In the genomic region with DNA sequence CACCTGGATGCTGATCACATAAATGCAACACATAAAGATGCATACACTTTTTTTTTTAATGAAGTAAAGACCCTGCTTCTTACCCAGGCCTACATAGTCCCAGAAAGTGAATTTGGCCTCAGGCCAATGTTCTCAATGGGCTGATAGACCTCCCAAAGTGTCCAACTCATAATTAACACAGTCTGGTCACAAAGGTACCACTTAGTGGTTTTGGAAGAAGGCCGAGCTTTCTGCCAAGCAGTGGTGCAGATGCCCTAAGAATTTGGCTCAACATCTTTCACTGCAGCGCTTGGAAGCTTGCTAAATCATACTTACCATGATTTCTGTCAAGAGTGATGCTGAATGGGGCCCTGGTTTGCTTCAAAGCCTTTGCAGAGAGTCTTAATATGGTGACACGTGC, we compare ENCODE assay signal across 25 mouse cellular contexts.
DNase-seq lines count a peak whose midpoint lies in the region; ATAC-seq and TF ChIP-seq lines count a peak whose summit lies in the region.
"Had no signal": no experiment of that assay in that cellular context is flagged by ENCODE, and none has a peak within 500 bp of the region (broad histone marks: within the 10 kb centered on the region; RNA-seq: fewer than 3 reads in every experiment).

No protein-coding gene starts in this region.

- TF ChIP-seq EP300 in lung, postnatal 0 days (IDR thresholded peaks at IDR 0.05): no peak

- H3K36me3 ChIP-seq in hindbrain, embryonic 15.5 days: no peaks in the 10 kb centered on the region
- H3K36me3 ChIP-seq in hindbrain, embryonic 11.5 days (ENCODE audit: control insufficient read depth, insufficient read depth, low read length): no peaks in the 10 kb centered on the region
- H3K36me3 ChIP-seq in midbrain, postnatal 0 days (ENCODE audit: insufficient read depth, low read length): no peaks in the 10 kb centered on the region
- H3K36me3 ChIP-seq in midbrain, embryonic 14.5 days (ENCODE audit: control insufficient read depth, insufficient read depth, low read length): no peaks in the 10 kb centered on the region
- H3K36me3 ChIP-seq in forebrain, embryonic 15.5 days: no peaks in the 10 kb centered on the region
- H3K36me3 ChIP-seq in lung, postnatal 0 days (ENCODE audit: insufficient read depth, low read length): no peaks in the 10 kb centered on the region
- H3K36me3 ChIP-seq: embryonic facial prominence, embryonic 12.5 days; hindbrain, embryonic 10.5 days; intestine, embryonic 15.5 days; limb, embryonic 12.5 days; liver, embryonic 13.5 days; midbrain, embryonic 15.5 days; stomach, embryonic 15.5 days had no signal

- no peak overlapping the region for H3K4me2 ChIP-seq in hindbrain, embryonic 15.5 days
- H3K4me2 ChIP-seq in hindbrain, embryonic 11.5 days (replicated peaks; ENCODE audit: low read depth, low read length): no peak overlapping the region
- no peak overlapping the region for H3K4me2 ChIP-seq in midbrain, postnatal 0 days (ENCODE audit: low read depth, low read length, poor library complexity, severe bottlenecking)
- no peak overlapping the region for H3K4me2 ChIP-seq in midbrain, embryonic 14.5 days (ENCODE audit: low read length)
- H3K4me2 ChIP-seq in forebrain, embryonic 15.5 days (replicated peaks): no peak overlapping the region
- H3K4me2 ChIP-seq in lung, postnatal 0 days (replicated peaks; ENCODE audit: low read depth, low read length): no peak overlapping the region
- H3K4me2 ChIP-seq: embryonic facial prominence, embryonic 12.5 days; heart, embryonic 11.5 days; intestine, embryonic 15.5 days; limb, embryonic 12.5 days; liver, embryonic 13.5 days; midbrain, embryonic 15.5 days; stomach, embryonic 15.5 days had no signal

- H3K4me3 ChIP-seq in hindbrain, embryonic 15.5 days: no peak overlapping the region
- H3K4me3 ChIP-seq in hindbrain, embryonic 11.5 days (ENCODE audit: low read depth, low read length): no peak overlapping the region
- no peak overlapping the region for H3K4me3 ChIP-seq in midbrain, postnatal 0 days (ENCODE audit: low read depth, low read length)
- H3K4me3 ChIP-seq in midbrain, embryonic 14.5 days (replicated peaks; ENCODE audit: low read depth, low read length): no peak overlapping the region
- H3K4me3 ChIP-seq in forebrain, embryonic 15.5 days: no peak overlapping the region
- no peak overlapping the region for H3K4me3 ChIP-seq in lung, postnatal 0 days (ENCODE audit: low read depth, low read length)
- H3K4me3 ChIP-seq: embryonic facial prominence, embryonic 12.5 days; erythroblast, embryonic 14.5 days; hindbrain, embryonic 10.5 days; intestine, embryonic 15.5 days; limb, embryonic 12.5 days; liver, embryonic 13.5 days; megakaryocyte, embryonic 14.5 days; midbrain, embryonic 15.5 days; stomach, embryonic 15.5 days had no signal

- H3K4me1 ChIP-seq in hindbrain, embryonic 15.5 days (replicated peaks): no peaks in the 10 kb centered on the region
- H3K4me1 ChIP-seq in hindbrain, embryonic 11.5 days (replicated peaks; ENCODE audit: control insufficient read depth, insufficient read depth, low read length): no peaks in the 10 kb centered on the region
- H3K4me1 ChIP-seq in midbrain, postnatal 0 days (ENCODE audit: insufficient read depth, low read length): no peaks in the 10 kb centered on the region
- no peaks in the 10 kb centered on the region for H3K4me1 ChIP-seq in midbrain, embryonic 14.5 days (ENCODE audit: control insufficient read depth, insufficient read depth, low read length)
- H3K4me1 ChIP-seq in forebrain, embryonic 15.5 days: no peaks in the 10 kb centered on the region
- H3K4me1 ChIP-seq in lung, postnatal 0 days (ENCODE audit: insufficient read depth, low read depth, low read length): no peaks in the 10 kb centered on the region
- H3K4me1 ChIP-seq: embryonic facial prominence, embryonic 12.5 days; hindbrain, embryonic 10.5 days; intestine, embryonic 15.5 days; limb, embryonic 12.5 days; liver, embryonic 13.5 days; megakaryocyte, embryonic 14.5 days; midbrain, embryonic 15.5 days; stomach, embryonic 15.5 days had no signal

- H3K9me3 ChIP-seq in hindbrain, embryonic 15.5 days: no peaks in the 10 kb centered on the region
- H3K9me3 ChIP-seq in hindbrain, embryonic 11.5 days (ENCODE audit: control insufficient read depth, low read length): no peaks in the 10 kb centered on the region
- H3K9me3 ChIP-seq in midbrain, postnatal 0 days (ENCODE audit: low read length): no peaks in the 10 kb centered on the region
- no peaks in the 10 kb centered on the region for H3K9me3 ChIP-seq in midbrain, embryonic 14.5 days (ENCODE audit: control insufficient read depth, low read length)
- no peaks in the 10 kb centered on the region for H3K9me3 ChIP-seq in forebrain, embryonic 15.5 days
- no peaks in the 10 kb centered on the region for H3K9me3 ChIP-seq in lung, postnatal 0 days (ENCODE audit: low read length)
- H3K9me3 ChIP-seq: embryonic facial prominence, embryonic 12.5 days; hindbrain, embryonic 10.5 days; intestine, embryonic 15.5 days; limb, embryonic 12.5 days; liver, embryonic 13.5 days; midbrain, embryonic 15.5 days; stomach, embryonic 15.5 days had no signal

- peak; percentile 38; the same call in 1 of the 2 replicates for ATAC-seq in hindbrain, embryonic 15.5 days (ENCODE audit: low FRiP score, low read depth)
- ATAC-seq in hindbrain, embryonic 11.5 days (ENCODE audit: low FRiP score): no peak
- no peak for ATAC-seq in midbrain, postnatal 0 days (ENCODE audit: low FRiP score)
- ATAC-seq in midbrain, embryonic 14.5 days (ENCODE audit: low FRiP score, low TSS enrichment): no peak
- ATAC-seq in forebrain, embryonic 15.5 days (replicated peaks): peak; percentile 87
- ATAC-seq in lung, postnatal 0 days: no peak
- ATAC-seq: intestine, embryonic 15.5 days; midbrain, embryonic 15.5 days had no signal

- no peak overlapping the region for H3K9ac ChIP-seq in hindbrain, embryonic 15.5 days
- H3K9ac ChIP-seq in hindbrain, embryonic 11.5 days (ENCODE audit: low read depth, low read length): no peak overlapping the region
- no peak overlapping the region for H3K9ac ChIP-seq in midbrain, postnatal 0 days (replicated peaks; ENCODE audit: low read length, poor library complexity, severe bottlenecking)
- no peak overlapping the region for H3K9ac ChIP-seq in midbrain, embryonic 14.5 days (replicated peaks; ENCODE audit: low read length)
- H3K9ac ChIP-seq in forebrain, embryonic 15.5 days (replicated peaks): no peak overlapping the region
- no peak overlapping the region for H3K9ac ChIP-seq in lung, postnatal 0 days (replicated peaks; ENCODE audit: low read depth)
- H3K9ac ChIP-seq: embryonic facial prominence, embryonic 12.5 days; intestine, embryonic 15.5 days; limb, embryonic 12.5 days; liver, embryonic 13.5 days; midbrain, embryonic 15.5 days; stomach, embryonic 15.5 days had no signal

- H3K27me3 ChIP-seq in hindbrain, embryonic 15.5 days: no peaks in the 10 kb centered on the region
- no peaks in the 10 kb centered on the region for H3K27me3 ChIP-seq in hindbrain, embryonic 11.5 days (ENCODE audit: control insufficient read depth, insufficient read depth, low read length)
- H3K27me3 ChIP-seq in midbrain, postnatal 0 days (ENCODE audit: insufficient read depth, low read length): no peaks in the 10 kb centered on the region
- no peaks in the 10 kb centered on the region for H3K27me3 ChIP-seq in midbrain, embryonic 14.5 days (ENCODE audit: control insufficient read depth, insufficient read depth, low read length)
- no peaks in the 10 kb centered on the region for H3K27me3 ChIP-seq in forebrain, embryonic 15.5 days
- no peaks in the 10 kb centered on the region for H3K27me3 ChIP-seq in lung, postnatal 0 days (replicated peaks; ENCODE audit: insufficient read depth, low read length)
- H3K27me3 ChIP-seq: embryonic facial prominence, embryonic 12.5 days; intestine, embryonic 15.5 days; limb, embryonic 12.5 days; liver, embryonic 13.5 days; megakaryocyte, embryonic 14.5 days; midbrain, embryonic 15.5 days; stomach, embryonic 15.5 days had no signal

- no peak for DNase-seq in hindbrain, embryonic 11.5 days (ENCODE audit: low spot score)
- peak; percentile 9 for DNase-seq in midbrain, postnatal 0 days (ENCODE audit: low spot score)
- DNase-seq in midbrain, embryonic 14.5 days: no peak
- no peak for DNase-seq in lung, postnatal 0 days (ENCODE audit: low spot score)
- no peak for DNase-seq in frontal cortex, postnatal 25 days (ENCODE audit: low spot score in 2 of 2)
- DNase-seq: adrenal gland, postnatal 10 days; cerebellum, adult 11 months; cerebellum, postnatal 14 days; gastrocnemius, postnatal 10 days; kidney, adult 8-10 months; kidney, postnatal 10 days; liver, embryonic 13.5 days; lung, adult 2 months; thymus, postnatal 25 days had no signal

- no peak for TF ChIP-seq CTCF in midbrain, postnatal 0 days (IDR thresholded peaks at IDR 0.05)
- TF ChIP-seq CTCF in lung, postnatal 0 days (IDR thresholded peaks at IDR 0.05): no peak

- WGBS in hindbrain, embryonic 15.5 days: 71% methylated on average over 3 of the region's 3 CpGs
- WGBS in hindbrain, embryonic 11.5 days: 93% methylated on average over 3 of the region's 3 CpGs
- WGBS in midbrain, postnatal 0 days: 81% methylated on average over 3 of the region's 3 CpGs
- WGBS in midbrain, embryonic 14.5 days: 88% methylated on average over 3 of the region's 3 CpGs
- WGBS in forebrain, embryonic 15.5 days: 34% methylated on average over 3 of the region's 3 CpGs
- 69% methylated on average over 3 of the region's 3 CpGs for WGBS in lung, postnatal 0 days

- no peak overlapping the region for H3K27ac ChIP-seq in hindbrain, embryonic 15.5 days (replicated peaks)
- no peak overlapping the region for H3K27ac ChIP-seq in hindbrain, embryonic 11.5 days (ENCODE audit: low read depth, low read length)
- H3K27ac ChIP-seq in midbrain, postnatal 0 days (ENCODE audit: low read depth, low read length): no peak overlapping the region
- no peak overlapping the region for H3K27ac ChIP-seq in midbrain, embryonic 14.5 days (replicated peaks; ENCODE audit: low read depth, low read length)
- H3K27ac ChIP-seq in forebrain, embryonic 15.5 days (replicated peaks): no peak overlapping the region
- H3K27ac ChIP-seq in lung, postnatal 0 days (ENCODE audit: low read length): no peak overlapping the region
- H3K27ac ChIP-seq: embryonic facial prominence, embryonic 12.5 days; hindbrain, embryonic 10.5 days; intestine, embryonic 15.5 days; limb, embryonic 12.5 days; liver, embryonic 13.5 days; midbrain, embryonic 15.5 days; stomach, embryonic 15.5 days had no signal

Comparison
In these comparisons a context has a peak if more than half of its experiments do, and no peak if none do; other contexts are left out.
1. ATAC-seq: peak in hindbrain, embryonic 15.5 days (single experiment) and forebrain, embryonic 15.5 days (single experiment); none in hindbrain, embryonic 11.5 days (single experiment), midbrain, postnatal 0 days (single experiment), midbrain, embryonic 14.5 days (single experiment) and lung, postnatal 0 days (single experiment).